Mouse (Mus musculus) ES-CJ7 (cell line): Measurements from ENCODE around the gene Siae.

Experiments
- DNase-seq: peaks from one replicate; pipeline ENCODE4 v3.0.0; 2011; ENCODE audit warnings: low read depth, low spot score

The Siae gene

DNA sequence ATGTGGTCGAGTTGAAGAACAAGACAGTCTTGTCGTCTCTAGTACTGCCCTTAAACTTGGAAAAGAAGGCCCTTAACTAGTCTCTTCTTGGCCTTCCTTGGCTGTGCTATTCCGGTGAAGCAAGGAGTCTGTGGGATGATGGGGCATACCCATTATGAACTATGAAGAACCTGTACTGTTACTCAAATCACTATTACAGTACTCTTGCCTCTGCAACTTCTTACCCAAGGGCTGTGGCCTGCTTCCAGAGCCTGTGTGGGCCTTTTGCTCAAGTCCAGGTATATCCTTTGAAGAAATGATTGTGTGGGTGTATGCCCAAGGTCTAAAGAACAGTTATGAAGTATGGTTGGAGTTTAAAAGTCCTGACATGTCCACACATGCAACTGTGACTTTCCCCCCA is 114.8 kb downstream of the Siae start:
- DNase-seq: no peak

DNA sequence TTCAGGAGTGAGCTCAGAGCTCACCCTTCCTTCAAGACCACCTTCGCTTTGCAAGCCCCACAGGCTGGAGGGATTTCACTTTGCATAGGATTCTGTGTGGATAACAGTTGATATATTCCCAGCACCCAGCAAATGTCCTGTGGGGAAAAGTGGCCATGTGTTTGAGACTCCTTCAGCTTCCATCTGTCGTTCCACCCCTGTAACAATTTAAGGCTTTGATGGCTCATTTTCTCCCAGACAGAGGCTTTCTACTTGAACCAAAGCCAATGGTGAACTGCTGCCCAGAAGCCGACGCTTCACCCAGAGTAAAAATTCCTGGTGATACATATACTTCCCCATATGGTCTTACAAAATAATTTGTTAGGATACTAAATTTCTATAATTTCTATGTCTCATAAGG is 119.8 kb downstream of the Siae start:
- DNase-seq: no peak

DNA sequence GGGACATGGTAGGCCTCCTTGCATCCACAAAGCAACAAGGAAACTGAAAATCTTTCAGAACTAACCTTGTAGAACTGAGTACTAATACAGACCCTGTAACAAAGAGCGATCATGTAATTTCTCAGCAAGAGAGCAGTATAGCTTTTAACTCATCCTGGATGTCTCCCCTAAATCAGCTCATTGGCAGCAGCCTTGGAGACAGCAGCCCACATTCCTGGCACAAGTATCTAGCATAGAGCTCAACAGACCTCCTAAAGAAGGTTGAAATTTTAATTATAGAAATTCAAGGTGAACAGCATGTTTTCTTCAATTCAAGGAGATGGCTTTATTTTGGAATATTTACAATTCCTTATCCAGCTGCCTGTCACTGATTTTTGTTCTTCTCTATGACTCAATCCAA is 125.6 kb downstream of the Siae start:
- no peak for DNase-seq

DNA sequence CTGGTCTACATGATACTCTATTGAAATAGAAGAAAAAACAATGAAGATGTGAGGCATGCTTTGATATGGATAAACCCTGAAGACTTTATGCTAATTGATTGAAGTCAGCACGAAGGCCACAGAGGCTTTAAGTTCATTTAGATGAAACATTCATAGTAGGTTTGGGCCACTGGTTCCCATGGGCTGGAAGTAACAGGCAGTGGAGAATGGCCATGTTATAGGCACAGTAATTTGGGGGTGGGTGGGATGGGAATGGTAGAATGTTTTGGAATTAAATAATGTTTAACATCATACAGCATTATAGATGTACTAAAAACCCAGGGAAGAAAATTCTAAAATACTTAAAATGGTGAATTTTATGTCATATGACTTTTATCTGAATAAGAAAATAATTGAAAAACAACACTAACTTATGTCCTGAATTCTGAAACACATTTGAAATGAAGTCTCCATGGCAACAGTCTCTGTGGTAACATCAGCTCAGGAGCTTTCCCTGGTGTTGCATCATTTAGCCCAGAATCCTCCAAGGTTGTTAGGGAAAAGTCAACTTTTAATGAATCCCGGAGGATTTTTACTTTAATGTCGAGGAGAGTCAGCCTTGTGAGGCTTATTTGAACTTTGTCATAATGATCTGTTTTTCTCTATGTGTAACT is 131.9 kb downstream of the Siae start:
- no peak for DNase-seq

DNA sequence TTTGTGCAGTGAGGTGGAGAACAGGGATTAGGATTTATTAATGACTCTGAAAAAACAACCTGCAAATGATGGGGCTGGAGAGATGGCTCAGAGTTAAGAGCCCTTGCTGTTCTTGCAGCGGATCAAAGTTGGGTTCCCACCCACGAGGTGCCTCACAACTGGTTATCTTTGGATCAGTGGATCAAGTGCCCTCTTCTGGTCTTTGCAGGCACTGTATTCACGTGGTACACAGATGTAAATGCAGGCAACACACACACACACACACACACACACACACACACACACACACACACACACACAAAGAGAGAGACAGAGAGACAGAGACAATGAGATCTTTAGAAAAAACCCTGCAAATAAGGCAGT is 132.4 kb downstream of the Siae start:
- DNase-seq: peak; percentile 72

DNA sequence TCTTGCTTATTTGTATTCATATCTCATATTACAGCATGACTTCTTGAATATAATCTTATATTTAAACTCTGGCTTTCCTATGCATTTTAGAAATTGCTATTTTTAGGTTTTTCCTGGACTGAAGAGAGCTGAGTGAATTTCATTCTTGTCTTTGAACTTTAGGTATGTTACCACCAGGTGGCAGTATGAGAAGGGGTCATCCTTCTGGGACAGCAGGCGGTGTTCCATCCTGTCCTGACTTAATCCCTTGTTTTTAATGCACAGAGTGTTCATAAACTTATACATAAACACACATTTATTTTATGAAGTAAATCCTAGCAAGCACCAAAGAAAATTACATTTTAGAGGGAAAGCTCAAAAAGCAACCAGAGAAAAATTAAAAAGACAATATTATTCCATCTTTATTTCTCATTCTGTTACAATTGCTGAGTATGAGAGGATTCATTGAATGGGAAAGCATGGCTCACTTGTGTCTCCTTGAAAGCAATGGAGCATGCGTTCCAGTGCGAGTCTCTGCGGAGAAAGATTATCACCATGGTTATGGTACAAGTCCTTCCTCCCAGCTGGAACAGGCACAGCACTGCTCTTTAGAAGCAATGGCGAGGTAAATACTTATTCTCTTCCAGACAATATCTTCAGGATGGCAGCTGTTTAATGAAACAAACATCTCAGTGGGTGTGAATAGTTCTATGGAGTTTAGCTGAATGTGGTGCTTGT is 134.6 kb downstream of the Siae start:
- DNase-seq: peak; percentile 50
